ENCODE assay signal across 16 mouse cellular contexts in the genomic region with DNA sequence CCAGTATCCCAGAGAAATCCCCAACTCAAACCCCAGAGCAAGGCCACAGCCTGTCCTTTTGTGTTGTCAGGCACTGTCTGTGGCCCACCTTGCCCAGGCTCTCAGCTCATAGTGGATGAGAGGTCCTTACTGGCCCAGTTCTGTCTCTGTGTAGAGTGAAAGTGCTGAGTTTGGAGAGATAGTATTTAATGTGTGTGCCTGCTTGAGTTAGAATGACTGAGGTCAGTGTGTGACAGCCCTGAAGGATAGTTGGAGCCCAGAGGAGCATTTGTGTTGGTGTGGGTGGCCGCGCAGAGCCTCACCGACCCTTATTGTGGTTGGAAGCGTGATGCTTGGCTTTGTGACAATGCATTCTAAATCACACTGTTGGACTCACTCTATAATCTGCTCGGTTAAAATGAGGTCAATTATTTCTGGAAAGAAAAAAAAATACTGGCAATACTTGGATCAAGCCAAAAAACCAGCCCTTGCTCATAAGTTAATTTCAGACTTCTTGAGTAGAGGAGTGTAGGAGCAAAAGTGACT. TPM values are rescaled to one million over a fixed set of nuclear protein-coding genes. Genes with fewer than 3 reads are reported as not detected.
DNase-seq lines count a peak whose midpoint lies in the region; ATAC-seq lines count a peak whose summit lies in the region.
"Had no signal": no experiment of that assay in that cellular context is flagged by ENCODE, and none has a peak within 500 bp of the region (broad histone marks: within the 10 kb centered on the region; RNA-seq: fewer than 3 reads in every experiment).

No protein-coding gene starts in this region.

- no peaks in the 10 kb centered on the region for H3K27me3 ChIP-seq in heart, embryonic 16.5 days (ENCODE audit: control insufficient read depth, insufficient read depth, low read length)
- H3K27me3 ChIP-seq in lung, embryonic 15.5 days, result no peaks in the 10 kb centered on the region
- H3K27me3 ChIP-seq: CH12.LX; limb, embryonic 15.5 days had no signal

- peak overlapping the region; percentile 49; the same call in 1 of the 2 replicates for H3K27ac ChIP-seq in heart, embryonic 16.5 days (ENCODE audit: low read length)
- H3K27ac ChIP-seq in lung, embryonic 15.5 days, result no peak overlapping the region
- H3K27ac ChIP-seq: limb, embryonic 15.5 days; midbrain, embryonic 10.5 days had no signal

- H3K36me3 ChIP-seq in heart, embryonic 16.5 days (ENCODE audit: control insufficient read depth, insufficient read depth), result peaks cover 7% of the 10 kb centered on the region
- peaks cover 5% of the 10 kb centered on the region; the same call in 1 of the 2 replicates for H3K36me3 ChIP-seq in lung, embryonic 15.5 days

- no peak overlapping the region for H3K4me3 ChIP-seq in heart, embryonic 16.5 days (ENCODE audit: low read length)
- no peak overlapping the region for H3K4me3 ChIP-seq in lung, embryonic 15.5 days
- H3K4me3 ChIP-seq: limb, embryonic 15.5 days; midbrain, embryonic 10.5 days; myocyte had no signal

- H3K4me1 ChIP-seq in heart, embryonic 16.5 days (ENCODE audit: control insufficient read depth, insufficient read depth, low read length), result peaks cover 33% of the 10 kb centered on the region
- peaks cover 34% of the 10 kb centered on the region for H3K4me1 ChIP-seq in lung, embryonic 15.5 days
- H3K4me1 ChIP-seq: midbrain, embryonic 10.5 days had no signal

- H3K4me2 ChIP-seq in heart, embryonic 16.5 days (ENCODE audit: low read depth, low read length), result no peak overlapping the region
- H3K4me2 ChIP-seq in lung, embryonic 15.5 days, result no peak overlapping the region
- H3K4me2 ChIP-seq: limb, embryonic 15.5 days had no signal

- peak; percentile 43; the same call in 1 of the 2 replicates for ATAC-seq in cerebellum, adult (ENCODE audit: insufficient number of reproducible peaks, low FRiP score, low TSS enrichment)
- no peak for ATAC-seq in heart, embryonic 16.5 days (replicated peaks; ENCODE audit: extremely low read depth, insufficient read depth, low FRiP score)
- ATAC-seq in lung, embryonic 15.5 days (ENCODE audit: borderline replicate concordance, extremely low read depth, low FRiP score, low TSS enrichment), result peak; percentile 43; the same call in 1 of the 2 replicates
- ATAC-seq: inflammation-experienced regulatory T-cells, adult 6 months had no signal

- H3K9ac ChIP-seq in heart, embryonic 16.5 days (ENCODE audit: low read length), result no peak overlapping the region
- no peak overlapping the region for H3K9ac ChIP-seq in lung, embryonic 15.5 days
- H3K9ac ChIP-seq: limb, embryonic 15.5 days had no signal

- 46% methylated on average over 5 of the region's 5 CpGs for WGBS in heart, embryonic 16.5 days
- 51% methylated on average over 5 of the region's 5 CpGs for WGBS in lung, embryonic 15.5 days

- no peak for DNase-seq in cerebellum, postnatal 14 days
- no peak for DNase-seq in heart, adult 18-20 months
- DNase-seq in lung, postnatal 4 days, result no peak
- DNase-seq in kidney, postnatal 14 days, result peak; percentile 49
- no peak for DNase-seq in thymus, postnatal 0 days (ENCODE audit: low spot score)
- DNase-seq: cerebellum, postnatal 25 days; lung, adult 18-20 months; thymus, postnatal 14 days had no signal

- no peaks in the 10 kb centered on the region for H3K9me3 ChIP-seq in heart, embryonic 16.5 days (replicated peaks; ENCODE audit: control insufficient read depth, low read length)
- no peaks in the 10 kb centered on the region for H3K9me3 ChIP-seq in lung, embryonic 15.5 days
- H3K9me3 ChIP-seq: limb, embryonic 15.5 days; midbrain, embryonic 10.5 days had no signal

RNA-seq across cellular contexts. Expression of a gene that starts 29.1 kb away (rescaled TPM):
- polyA plus RNA-seq in heart, embryonic 16.5 days (2015; fragmentation: Nextera tagmentation; extraction: Ambion mirVana), result 44.5 and 48.3 TPM in 2 replicates
- total RNA-seq in heart, adult 18-20 months (2021), result 100 to 1,000 TPM; 129 to 159 TPM
- polyA plus RNA-seq in lung, embryonic 15.5 days (2015; fragmentation: Nextera tagmentation; extraction: Ambion mirVana), result 28.3 and 30.8 TPM in 2 replicates
- 10.9 and 11.6 TPM in 2 replicates for polyA plus RNA-seq in thymus, postnatal 0 days (2015; fragmentation: Nextera tagmentation; extraction: Ambion mirVana)
- total RNA-seq: CH12.LX had no signal

RNA-seq across cellular contexts. Expression of a gene that starts 29.2 kb away (rescaled TPM):
- 1.0 and 1.1 TPM in 2 replicates for polyA plus RNA-seq in heart, embryonic 16.5 days (2015; fragmentation: Nextera tagmentation; extraction: Ambion mirVana)
- 1 to 10 TPM in 1 of 2 experiments, under 1 TPM in 1; 0.69 to 1.0 TPM for total RNA-seq in heart, adult 18-20 months (2021)
- polyA plus RNA-seq in lung, embryonic 15.5 days (2015; fragmentation: Nextera tagmentation; extraction: Ambion mirVana), result 1.6 and 2.0 TPM in 2 replicates
- 0.60 and 0.68 TPM in 2 replicates for polyA plus RNA-seq in thymus, postnatal 0 days (2015; fragmentation: Nextera tagmentation; extraction: Ambion mirVana)
- total RNA-seq: CH12.LX had no signal
